Mouse (Mus musculus) liver, embryonic 16.5 days (tissue): ENCODE measurements around the gene Fahd2a. TPM values are rescaled to one million over a fixed set of nuclear protein-coding genes. Genes with fewer than 3 reads are reported as not detected.

Source experiments
- ATAC-seq: fragments of 200-750 bp; cut with Nextera tagmentation; 2 replicates; pipeline ENCODE4 v1.8.0; 2017; ENCODE audit warnings: low read depth, mild to moderate bottlenecking, moderate number of reproducible peaks, moderate library complexity
- H3K27ac ChIP-seq: fragments of 300-500 bp; sonication (generic); 2 replicates; pipeline ENCODE4 v1.5.1; 2014; ENCODE audit warnings: mild to moderate bottlenecking, low read length
- H3K27me3 ChIP-seq: fragments of 300-500 bp; sonication (generic); 2 replicates; pipeline ENCODE4 v1.6.1; 2014; ENCODE audit warnings: low read depth, low read length, mixed read lengths; ENCODE audit not compliant: control insufficient read depth, insufficient read depth
- H3K36me3 ChIP-seq: fragments of 300-500 bp; sonication (generic); 2 replicates; pipeline ENCODE4 v1.6.1; 2014; ENCODE audit warnings: mild to moderate bottlenecking; ENCODE audit not compliant: control insufficient read depth, insufficient read depth
- H3K4me1 ChIP-seq: fragments of 300-500 bp; sonication (generic); 2 replicates; pipeline ENCODE4 v1.6.1; 2014; ENCODE audit warnings: low read depth, low read length, mixed read lengths; ENCODE audit not compliant: control insufficient read depth
- H3K4me2 ChIP-seq: fragments of 300-500 bp; sonication (generic); 2 replicates; pipeline ENCODE4 v1.6.1; 2014; ENCODE audit warnings: low read depth, low read length, mixed read lengths
- H3K4me3 ChIP-seq: fragments of 300-500 bp; sonication (generic); 2 replicates; pipeline ENCODE4 v1.5.1; 2014; ENCODE audit warnings: low read depth, mild to moderate bottlenecking, low read length
- H3K9ac ChIP-seq: fragments of 300-500 bp; sonication (generic); 2 replicates; pipeline ENCODE4 v1.6.1; 2014; ENCODE audit warnings: low read depth, low read length
- H3K9me3 ChIP-seq: fragments of 300-500 bp; sonication (generic); replicated peaks from 2 replicates; pipeline ENCODE4 v1.6.1; 2016; ENCODE audit warnings: low read length; ENCODE audit not compliant: control insufficient read depth
- WGBS: fragments of 180-500 bp; shearing (Covaris S2); extraction: QIAGEN DNeasy Blood & Tissue Kit; methylation state at CpG from one replicate; pipeline ENCODE4 v1.1.7; 2014; ENCODE audit not compliant: insufficient replicate concordance; 5-methylcytosine and 5-hydroxymethylcytosine counted together
- polyA plus RNA-seq: library from polyadenylated mRNA; unstranded; fragments of >200 nt; fragmentation: Nextera tagmentation; extraction: Ambion mirVana; gene quantifications from 2 replicates; pipeline ENCODE4 v1.2.1, GENCODE M21; 2015

Fahd2a gene
- 15.6 and 15.8 TPM in 2 replicates for polyA plus RNA-seq

GRCm38 (mm10) chr2:127444055-127444789 is at the start of gene Fahd2a:
Gene Fahd2a (minus strand): TSS chr2:127444565.
- peak within 1 kb of the TSS; percentile 35; the same call in 1 of the 2 replicates for H3K27ac ChIP-seq
- H3K4me2 ChIP-seq: peak within 1 kb of the TSS; percentile 73
- H3K4me1 ChIP-seq: peaks cover 20% of the 10 kb centered on the region
- no peaks in the 10 kb centered on the region for H3K27me3 ChIP-seq
- no peaks in the 10 kb centered on the region for H3K9me3 ChIP-seq
- peak; percentile 93 for ATAC-seq
- H3K9ac ChIP-seq: peak within 1 kb of the TSS; percentile 75
- WGBS: 3% methylated on average over 37 of the region's 37 CpGs
- peak within 1 kb of the TSS; percentile 83 for H3K4me3 ChIP-seq
- H3K36me3 ChIP-seq: no peaks in the 10 kb centered on the region

GRCm38 (mm10) chr2:127484476-127485170 is 40.3 kb upstream of the Fahd2a start:
- H3K4me3 ChIP-seq: no peak overlapping the region
- peak; percentile 51; the same call in 1 of the 2 replicates for ATAC-seq
- H3K9me3 ChIP-seq: no peaks in the 10 kb centered on the region
- H3K4me1 ChIP-seq: peaks cover 2% of the 10 kb centered on the region
- 12% methylated on average over 19 of the region's 19 CpGs for WGBS
- peaks cover 55% of the 10 kb centered on the region for H3K27me3 ChIP-seq
- H3K9ac ChIP-seq: no peak overlapping the region
- 0 out of 2 replicates have a peak overlapping the region, but pooled peaks have one; percentile 17 for H3K4me2 ChIP-seq
- H3K36me3 ChIP-seq: no peaks in the 10 kb centered on the region
- no peak overlapping the region for H3K27ac ChIP-seq

- Histone ChIP-seq H3K4me3 (peak overlapping the region; percentile 41), H3K27me3 (peaks cover 59% of the 10 kb centered on the region), H3K36me3 (no peaks in the 10 kb centered on the region), H3K9me3 (no peaks in the 10 kb centered on the region), H3K4me2 (peak overlapping the region; percentile 57), H3K27ac (no peak overlapping the region), H3K4me1 (peaks cover 2% of the 10 kb centered on the region), H3K9ac (no peak overlapping the region)
- under 1% methylated on average over 15 of the region's 21 CpGs for WGBS
- no peak for ATAC-seq
Measured at GRCm38 (mm10) chr2:127483001-127483400, 38.6 kb upstream of the Fahd2a start.

GRCm38 (mm10) chr2:127482533-127482911 is 38.2 kb upstream of the Fahd2a start:
- under 1% methylated on average over 21 of the region's 21 CpGs for WGBS
- no peaks in the 10 kb centered on the region for H3K36me3 ChIP-seq
- ATAC-seq: peak; percentile 44
- peaks cover 59% of the 10 kb centered on the region for H3K27me3 ChIP-seq
- peak overlapping the region; percentile 41 for H3K4me3 ChIP-seq
- H3K9me3 ChIP-seq: no peaks in the 10 kb centered on the region
- H3K9ac ChIP-seq: no peak overlapping the region
- H3K27ac ChIP-seq: no peak overlapping the region
- peak overlapping the region; percentile 57 for H3K4me2 ChIP-seq
- peaks cover 2% of the 10 kb centered on the region for H3K4me1 ChIP-seq

- Histone ChIP-seq H3K4me1 (peaks cover 2% of the 10 kb centered on the region), H3K27ac (no peak overlapping the region), H3K9ac (no peak overlapping the region)
Measured at GRCm38 (mm10) chr2:127481841-127482532, 37.6 kb upstream of the Fahd2a start.

GRCm38 (mm10) chr2:127479763-127480162 is 35.4 kb upstream of the Fahd2a start:
- ATAC-seq: no peak
- Histone ChIP-seq H3K27me3 (peaks cover 56% of the 10 kb centered on the region), H3K4me2 (no peak overlapping the region), H3K36me3 (no peaks in the 10 kb centered on the region), H3K27ac (no peak overlapping the region), H3K9ac (no peak overlapping the region), H3K4me1 (peaks cover 2% of the 10 kb centered on the region), H3K4me3 (no peak overlapping the region), H3K9me3 (no peaks in the 10 kb centered on the region)
- WGBS: 53% methylated on average over 10 of the region's 10 CpGs

More at GRCm38 (mm10) chr2:127481841-127482532, 37.6 kb upstream of the Fahd2a start:
- peaks cover 59% of the 10 kb centered on the region for H3K27me3 ChIP-seq
- H3K36me3 ChIP-seq: no peaks in the 10 kb centered on the region
- H3K4me2 ChIP-seq: peak overlapping the region; percentile 57
- 1% methylated on average over 56 of the region's 59 CpGs for WGBS
- no peaks in the 10 kb centered on the region for H3K9me3 ChIP-seq
- H3K4me3 ChIP-seq: peak overlapping the region; percentile 41
- ATAC-seq: no peak

GRCm38 (mm10) chr2:127479210-127479609 is 34.8 kb upstream of the Fahd2a start:
- Histone ChIP-seq H3K4me2 (no peak overlapping the region), H3K27me3 (peaks cover 50% of the 10 kb centered on the region), H3K36me3 (no peaks in the 10 kb centered on the region), H3K27ac (no peak overlapping the region), H3K9me3 (no peaks in the 10 kb centered on the region), H3K4me1 (peaks cover 2% of the 10 kb centered on the region), H3K4me3 (no peak overlapping the region), H3K9ac (no peak overlapping the region)
- ATAC-seq: no peak
- 53% methylated on average over 4 of the region's 4 CpGs for WGBS

GRCm38 (mm10) chr2:127472279-127472678 is 27.9 kb upstream of the Fahd2a start:
- 40% methylated on average over 3 of the region's 3 CpGs for WGBS
- Histone ChIP-seq H3K4me2 (no peak overlapping the region), H3K27ac (no peak overlapping the region), H3K4me3 (no peak overlapping the region), H3K9ac (no peak overlapping the region), H3K9me3 (no peaks in the 10 kb centered on the region), H3K4me1 (no peaks in the 10 kb centered on the region), H3K36me3 (no peaks in the 10 kb centered on the region), H3K27me3 (no peaks in the 10 kb centered on the region)
- no peak for ATAC-seq
